Mouse (Mus musculus) thymus, postnatal 10 days (tissue): ENCODE results near the gene Gspt1.
"Not testable (repeated sequence)": the region's sequence is repeated elsewhere in the genome, so short reads cannot be mapped to it uniquely, and the experiment has no call there.

Experiments
- DNase-seq, 2 experiments: peaks; one replicate each; pipeline ENCODE4 v3.0.0; 2021; ENCODE audit warnings: low spot score in 2 of 2

The Gspt1 gene

GRCm38 (mm10) chr16:11253898-11254722, at the start of gene Gspt1:
Gene Gspt1, minus strand, starts transcription at chr16:11254325.
- DNase-seq: peak; percentile 97 to 98

DNA sequence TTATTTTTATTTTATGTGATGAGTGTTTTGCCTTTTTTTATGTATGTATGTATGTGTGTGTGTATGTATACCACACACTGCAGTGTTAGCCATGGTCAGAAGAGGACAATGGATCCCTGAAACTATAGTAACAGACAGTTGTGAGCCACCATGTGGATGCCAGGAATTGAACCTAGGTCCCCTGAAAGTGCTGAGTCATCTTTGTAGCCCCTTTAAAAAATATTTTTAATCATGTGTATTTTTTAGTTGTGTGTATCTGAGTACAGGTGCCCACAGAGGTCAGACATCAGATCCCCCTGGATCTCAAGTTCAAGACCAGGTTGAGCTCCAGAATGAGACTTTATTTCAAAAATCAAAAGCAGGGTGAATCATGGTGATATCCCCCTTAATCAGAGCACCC, 49.6 kb upstream of the Gspt1 start:
- DNase-seq: no peak

DNA sequence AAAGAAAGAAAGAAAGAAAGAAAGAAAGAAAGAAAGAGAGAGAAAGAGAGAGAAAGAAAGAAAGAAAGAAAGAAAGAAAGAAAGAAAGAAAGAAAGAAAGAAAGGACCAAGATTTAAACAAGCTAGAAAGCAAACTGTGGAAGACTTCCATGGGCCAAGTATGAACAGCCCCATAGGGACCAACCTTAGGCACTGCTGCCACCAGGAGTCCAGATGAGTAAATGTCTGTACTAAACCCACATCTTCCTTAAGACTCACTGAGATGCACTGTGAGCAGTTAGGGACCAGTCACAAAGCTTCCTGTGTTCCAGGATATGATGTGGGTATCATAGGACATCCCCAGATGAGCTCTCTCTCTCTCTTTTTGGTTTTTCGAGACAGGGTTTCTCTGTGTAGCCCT, 43.6 kb upstream of the Gspt1 start:
- DNase-seq: not testable (repeated sequence)

GRCm38 (mm10) chr16:11295583-11295982, 41.5 kb upstream of the Gspt1 start:
- DNase-seq: not testable (repeated sequence)

DNA sequence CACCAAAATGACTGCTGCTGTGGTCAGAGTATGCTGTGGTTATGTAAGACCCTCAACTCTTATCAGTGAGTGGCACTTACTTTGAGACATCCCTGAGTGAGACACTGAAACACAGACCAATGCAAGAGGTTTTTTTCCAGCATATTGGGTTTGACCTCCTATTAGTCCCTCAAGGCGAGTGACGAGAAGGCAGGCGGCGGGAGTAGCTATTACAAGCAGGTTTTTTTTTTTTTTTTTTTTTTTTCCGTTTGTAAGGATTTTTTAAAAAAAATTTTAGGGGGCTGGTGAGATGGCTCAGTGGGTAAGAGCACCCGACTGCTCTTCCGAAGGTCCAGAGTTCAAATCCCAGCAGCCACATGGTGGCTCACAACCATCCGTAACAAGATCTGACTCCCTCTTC, 34.7 kb upstream of the Gspt1 start:
- not testable (repeated sequence) for DNase-seq

DNA sequence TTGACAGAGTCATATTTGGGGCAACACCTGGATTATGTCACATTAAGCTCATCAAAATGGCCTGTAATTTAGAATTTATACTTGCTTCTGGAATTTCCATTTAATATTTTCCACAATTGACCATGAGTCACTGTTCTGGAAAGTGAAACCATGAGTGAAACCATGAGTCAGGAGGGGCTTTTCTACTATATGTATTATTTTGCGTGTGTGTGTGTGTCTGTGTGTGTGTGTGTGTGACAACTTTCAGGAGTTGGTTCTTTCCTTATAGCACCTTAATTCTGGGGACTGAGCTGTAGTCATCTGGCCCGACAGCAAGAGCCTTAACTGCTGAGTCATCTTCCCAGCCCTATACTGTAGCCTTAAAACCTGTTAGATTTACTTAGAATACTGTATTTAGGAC, 31.8 kb upstream of the Gspt1 start:
- no peak for DNase-seq

GRCm38 (mm10) chr16:11284881-11285280, 30.8 kb upstream of the Gspt1 start:
- no peak for DNase-seq

DNA sequence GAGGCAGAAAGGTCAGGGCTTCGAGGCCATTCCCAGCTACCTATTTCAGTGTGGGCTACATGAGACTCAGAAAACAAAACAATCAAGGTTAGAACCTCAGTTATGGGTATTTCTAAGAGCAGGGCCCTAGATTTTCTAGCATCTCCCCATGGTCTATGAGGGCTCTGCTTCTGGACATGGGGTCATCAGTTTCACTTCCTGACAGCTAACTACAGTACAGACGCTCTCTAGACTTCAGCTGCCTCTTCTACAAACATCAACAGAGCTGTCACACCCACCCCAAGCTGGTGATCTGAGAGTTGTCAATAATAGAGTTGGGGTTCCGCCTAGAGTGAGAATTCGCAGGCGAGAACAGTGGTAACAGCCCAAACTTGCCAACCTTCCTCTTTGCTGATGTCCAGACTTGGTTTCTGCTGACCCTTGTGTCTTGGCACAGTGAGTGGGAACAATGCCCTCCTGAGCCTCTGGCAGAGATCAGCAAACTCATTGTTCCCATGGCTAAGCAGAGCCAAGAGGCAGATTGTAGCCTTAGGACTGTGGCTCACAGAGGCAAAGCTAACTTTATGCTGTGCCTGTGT, 28.6 kb upstream of the Gspt1 start:
- DNase-seq: no peak

DNA sequence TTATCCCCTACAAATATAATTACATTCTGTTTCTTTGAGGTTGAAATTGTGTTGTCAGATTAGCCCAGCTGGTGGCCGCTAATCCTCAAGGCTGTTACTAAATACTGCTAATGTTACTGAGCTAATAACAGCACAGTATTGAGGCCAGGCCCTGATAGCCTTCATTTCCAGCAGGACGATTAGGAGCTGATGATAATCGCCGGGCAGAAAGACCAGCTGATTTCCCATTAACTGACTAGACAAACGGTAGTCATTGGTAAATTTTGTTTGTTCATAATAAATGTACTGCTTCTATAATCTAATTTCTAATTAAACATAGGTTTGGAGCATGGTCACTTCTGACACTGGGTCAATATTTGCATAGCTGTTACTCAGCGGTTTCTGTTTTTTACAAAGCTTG, 24.7 kb upstream of the Gspt1 start:
- DNase-seq: no peak

- no peak for DNase-seq
Measured at GRCm38 (mm10) chr16:11276888-11277287, 22.8 kb upstream of the Gspt1 start.

DNA sequence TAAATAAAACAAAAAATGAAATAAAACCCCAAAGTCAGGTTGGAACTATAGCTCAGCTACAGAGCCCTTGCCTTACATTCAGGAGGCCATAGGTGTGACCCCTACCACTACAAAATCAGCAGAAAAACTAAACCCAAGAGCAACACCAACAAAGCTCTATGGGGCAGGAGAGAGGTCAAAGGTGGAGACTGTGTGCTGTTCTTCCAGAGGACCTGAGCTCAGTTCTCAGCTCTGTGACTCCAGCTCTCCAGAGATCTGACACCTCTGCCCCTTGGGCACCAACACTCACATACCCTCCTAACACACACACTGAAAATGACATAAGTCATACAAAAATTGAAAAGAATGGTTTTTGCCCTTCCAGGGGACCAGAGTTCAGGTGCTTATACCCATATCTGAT, 16.9 kb upstream of the Gspt1 start:
- DNase-seq: no peak

DNA sequence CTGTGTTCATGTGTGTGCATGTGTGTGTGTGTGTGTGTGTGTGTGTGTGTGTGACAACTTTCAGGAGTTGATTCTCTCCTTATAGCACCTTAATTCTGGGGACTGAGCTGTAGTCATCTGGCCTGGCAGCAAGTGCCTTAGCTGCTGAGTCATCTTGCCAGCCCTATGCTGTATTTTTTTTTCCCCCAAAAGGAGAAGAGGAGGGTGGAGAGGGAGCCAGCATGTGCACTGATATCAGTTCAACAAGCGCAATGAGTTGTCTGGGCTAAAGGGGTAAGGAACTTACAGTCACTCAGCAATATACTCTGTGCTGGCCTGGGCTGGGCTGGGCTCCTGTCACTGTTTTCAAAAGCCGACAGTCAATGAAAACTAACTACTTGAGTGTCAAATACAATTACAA, 16.5 kb upstream of the Gspt1 start:
- no peak for DNase-seq

DNA sequence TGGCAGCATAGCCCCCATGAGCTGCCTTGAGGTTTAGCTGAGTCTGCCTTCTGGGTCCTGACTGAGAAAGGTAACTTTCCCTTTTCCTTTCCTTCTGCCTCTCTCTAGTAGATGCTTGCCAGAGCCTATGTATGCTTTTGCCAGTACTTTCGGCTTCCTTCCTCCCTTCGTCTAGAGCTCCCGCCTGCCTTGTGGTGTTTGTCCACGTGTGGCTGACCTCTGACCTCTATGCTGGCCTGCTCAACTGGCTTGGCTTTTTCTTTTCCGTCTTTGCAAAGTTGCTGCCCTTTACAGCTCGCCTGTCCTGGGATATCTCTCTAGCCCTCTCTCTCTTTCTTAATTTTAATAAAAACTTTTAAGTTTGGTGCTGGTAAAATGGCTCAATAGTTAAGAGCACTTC, 15.7 kb upstream of the Gspt1 start:
- DNase-seq: no peak

DNA sequence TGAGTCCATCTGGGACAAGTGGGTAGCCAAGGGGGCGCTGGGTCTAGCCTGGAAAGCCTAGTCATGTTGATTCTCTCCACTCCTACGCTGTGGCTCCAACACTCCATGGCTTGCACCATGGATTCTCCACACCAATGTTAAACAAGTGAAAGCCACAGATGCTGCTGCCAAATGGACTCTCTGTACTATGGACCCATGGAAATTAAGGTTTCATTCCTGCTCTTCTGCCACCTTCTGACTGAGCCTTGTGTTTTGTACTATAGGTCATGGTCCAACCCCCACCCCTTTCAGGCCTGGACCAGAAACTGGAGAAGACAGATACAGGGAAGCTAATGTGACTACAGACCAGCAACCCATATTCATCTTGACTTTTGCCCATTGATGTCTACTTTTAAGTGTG, 12.4 kb upstream of the Gspt1 start:
- no peak for DNase-seq

DNA sequence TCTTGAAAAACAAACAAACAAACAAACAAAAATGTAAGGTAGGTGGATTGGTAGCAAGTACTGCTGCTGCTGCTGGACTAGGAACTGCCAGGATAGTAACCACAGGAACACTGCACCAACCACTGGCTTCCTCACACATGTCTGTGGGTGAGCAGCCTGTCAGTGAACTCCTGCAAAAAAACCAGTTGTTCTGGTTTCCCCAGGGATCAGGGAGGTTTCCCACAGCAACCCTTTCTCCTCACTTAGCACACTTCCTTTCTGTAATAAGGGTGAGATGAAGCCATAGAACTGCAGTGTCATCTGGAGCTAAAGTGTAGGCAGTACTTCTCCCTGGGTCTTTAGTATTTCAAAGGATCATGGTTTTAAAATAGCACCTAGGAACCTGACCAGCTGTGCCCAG, 9.1 kb upstream of the Gspt1 start:
- DNase-seq: no peak

DNA sequence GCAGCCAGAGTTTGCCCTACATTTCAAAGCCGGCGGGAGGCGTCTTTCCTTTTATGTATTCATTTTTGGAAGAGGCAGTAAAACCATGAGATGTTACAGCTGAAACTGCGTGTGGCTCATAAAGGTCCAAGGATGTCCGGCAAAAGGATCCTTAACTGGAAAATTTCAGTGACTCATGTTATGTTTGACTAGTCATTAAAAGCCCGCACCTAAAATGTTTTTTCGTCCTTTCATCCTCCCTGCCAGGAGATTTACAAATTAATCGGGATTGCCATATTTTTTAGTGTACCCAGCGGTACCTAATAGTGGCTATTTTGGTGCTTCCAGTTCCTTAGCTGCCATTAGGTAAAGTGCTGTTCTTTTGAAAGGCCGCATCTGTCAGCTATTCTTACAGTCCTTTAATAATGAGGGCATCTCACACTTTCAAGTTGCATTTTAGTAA, 619 bp upstream of the Gspt1 start:
- DNase-seq: no peak

DNA sequence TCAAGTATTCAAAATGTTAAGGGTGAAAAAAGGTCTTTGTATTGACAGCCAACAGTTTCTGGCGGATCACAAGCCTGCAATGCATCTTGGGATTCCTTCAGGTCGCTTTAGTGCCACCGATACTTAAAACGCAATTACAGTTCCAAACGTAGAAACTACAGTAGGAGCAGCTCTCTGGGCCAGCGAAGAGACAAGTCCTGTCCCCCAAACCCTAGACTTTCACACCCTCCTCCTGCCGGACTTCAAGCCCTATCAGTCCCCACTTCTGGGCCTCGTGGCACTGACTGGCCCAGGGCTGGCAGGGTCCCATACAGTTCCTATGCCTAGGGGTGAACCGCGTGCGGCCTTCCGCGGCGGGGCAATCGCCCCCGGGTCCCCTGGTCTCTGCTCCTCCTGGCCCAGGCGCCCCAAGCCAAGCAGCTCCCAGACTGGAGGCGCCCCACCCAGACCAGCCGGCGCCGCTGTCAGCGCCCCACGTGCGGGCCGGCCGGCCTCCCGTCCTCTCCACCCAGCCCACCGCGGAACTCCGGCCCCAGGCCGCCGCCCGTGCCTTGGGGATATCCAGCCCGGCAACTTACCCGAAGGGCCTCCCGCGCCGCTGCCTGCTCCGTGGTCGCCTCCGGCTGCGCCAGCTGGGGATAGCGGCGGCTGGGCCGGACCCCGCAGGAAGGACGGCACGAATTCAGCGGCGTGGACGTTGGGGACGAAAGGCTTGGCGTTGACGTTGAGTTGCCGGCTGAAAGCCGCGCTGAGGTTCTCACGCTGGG, 877 bp downstream of the Gspt1 start:
- DNase-seq: peak; percentile 34 to 46

GRCm38 (mm10) chr16:11247791-11248190, 6.3 kb downstream of the Gspt1 start:
- DNase-seq: no peak

GRCm38 (mm10) chr16:11245767-11246166, 8.4 kb downstream of the Gspt1 start:
- no peak for DNase-seq

DNA sequence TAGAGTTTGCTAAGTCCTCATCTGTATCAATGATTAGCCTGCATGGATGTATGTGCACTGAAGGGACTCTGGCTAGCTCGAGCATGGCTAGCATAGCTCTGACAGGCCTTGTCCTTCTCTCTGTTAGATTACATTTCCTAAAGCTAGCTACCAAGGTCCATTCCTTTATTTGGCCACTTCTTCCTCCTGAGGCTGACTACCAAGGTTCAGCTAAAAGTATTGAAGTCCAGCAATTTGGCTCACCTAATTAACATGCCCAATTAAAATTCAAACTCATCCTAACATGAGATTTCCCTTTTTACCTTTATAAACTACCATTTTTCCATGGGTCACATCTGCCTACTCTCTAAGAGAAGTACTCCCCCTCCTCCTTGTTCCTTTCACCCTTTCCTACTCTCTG, 11.7 kb downstream of the Gspt1 start:
- DNase-seq: no peak

DNA sequence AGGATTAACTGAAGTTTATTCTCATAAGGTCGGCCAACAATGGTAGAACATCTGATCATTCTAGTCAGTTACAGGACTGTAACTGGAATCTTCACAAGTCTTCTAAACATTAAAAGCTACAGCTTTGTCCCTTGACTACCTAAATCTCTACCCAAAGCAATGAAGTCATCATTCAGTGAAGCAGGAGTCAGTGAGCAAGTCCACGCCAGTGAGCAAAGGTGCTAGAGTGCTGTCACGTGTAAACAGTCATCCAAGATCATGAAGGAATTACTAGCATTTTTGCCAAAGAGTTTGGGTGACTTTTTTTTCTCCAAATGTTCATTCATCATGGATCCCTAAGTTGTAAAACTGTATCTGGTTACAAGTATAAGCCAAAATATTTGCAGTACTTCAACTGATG, 36.3 kb downstream of the Gspt1 start:
- DNase-seq: no peak

DNA sequence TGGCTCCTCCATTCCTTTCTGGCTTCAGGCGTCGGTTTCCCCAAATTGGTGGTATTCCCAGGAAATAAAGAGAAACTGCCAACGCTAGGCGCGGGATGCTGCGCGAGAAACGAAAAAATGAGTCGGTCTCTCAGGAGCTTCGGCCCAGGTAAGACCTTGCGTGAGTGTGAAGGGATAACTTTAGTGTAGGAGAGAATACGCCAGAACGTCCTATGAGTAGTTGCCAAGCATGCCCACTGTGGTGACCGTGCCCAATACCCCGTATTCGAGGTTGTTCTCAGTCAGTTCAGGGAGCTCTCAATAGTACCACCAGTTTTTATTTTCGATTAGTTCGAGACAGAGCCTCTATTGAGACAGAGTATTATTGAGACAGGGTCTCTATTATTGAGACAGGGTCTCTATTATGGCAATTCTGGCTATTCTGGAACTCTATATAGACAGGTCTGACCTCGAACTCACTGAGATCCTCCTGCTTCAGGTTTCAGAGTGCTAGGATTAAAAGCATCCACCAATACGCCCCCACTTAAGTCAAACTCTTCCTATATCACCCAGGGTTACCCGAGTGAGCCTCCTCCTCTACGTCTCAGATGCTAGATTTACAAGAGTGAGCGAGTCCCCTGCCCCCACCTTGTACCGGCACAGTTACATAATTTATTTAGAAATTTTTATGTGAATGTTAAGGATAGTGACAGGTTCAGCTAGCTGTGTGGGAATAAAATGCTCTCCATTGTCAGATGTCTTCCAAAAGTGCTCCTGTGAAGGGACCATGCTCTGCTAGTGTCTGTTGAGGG, 50.3 kb downstream of the Gspt1 start:
- DNase-seq: peak in 1 of 2 experiments; percentile 4
